Mouse (Mus musculus) Patski (cell line): ENCODE measurements at regions not wholly inside any gene's neighbourhood (a gene's known extent, or its start where the extent isn't known, plus 50 kb on each side); places are given as distances from the start of the nearest gene placed in this dataset.
A peak's percentile ranks its signal among the peaks of the same experiment; 100 is the strongest.

Experiments used
- ATAC-seq: fragments of 100-300 bp; one replicate; pipeline ENCODE4 v1.8.0; 2021
- CTCF ChIA-PET: fragments of 350-600 bp; sonication (Branson Sonifier 250); formaldehyde crosslinking; loops from one replicate; lab custom pipeline; 2022; ENCODE audit warnings: inconsistent platforms; lab: Charles Lee
- POLR2A ChIA-PET: fragments of 350-600 bp; sonication (Branson Sonifier 250); formaldehyde crosslinking; loops from one replicate; lab custom pipeline; 2022; ENCODE audit warnings: antibody characterized with exemption, inconsistent platforms; lab: Charles Lee
- DNase-seq: peaks from one replicate; pipeline ENCODE4 v3.0.0-alpha.2; 2011; ENCODE audit warnings: low read depth, low spot score
- H3K27me3 ChIP-seq: fragments of 371-371 bp; one replicate; pipeline ENCODE4 v1.5.1; 2021
- CTCF ChIP-seq: fragments of 100-300 bp; IDR thresholded peaks from one replicate; pipeline ENCODE4 v1.5.1; 2021
- in situ Hi-C: fragments of 300-500 bp; cut with MboI; formaldehyde crosslinking; loops from 3 replicates; pipeline ENCODE4 v1.11.1; 2018; ENCODE audit warnings: low pct_unique_long_range_greater_than_20kb, mixed read lengths

GRCm38 (mm10) chr5:64504507-64504906 is 298.7 kb upstream of the Klf3 start:
- in situ Hi-C loops = loop anchor here (5.0 to 10.0 kb wide), 2 partner anchors 222 to 460 kb away; partner anchors contain the start of gene Tlr6

GRCm38 (mm10) chr5:64505227-64505834 is 297.9 kb upstream of the Klf3 start:
- TF ChIP-seq CTCF = no peak
- no peak for DNase-seq
- in situ Hi-C loops = loop anchor here (5.0 to 10.0 kb wide), 4 partner anchors 118 to 459 kb away; partner anchors contain the start of gene Tlr6

More at GRCm38 (mm10) chr5:64504507-64504906, 298.7 kb upstream of the Klf3 start:
- DNase-seq = no peak
- no peaks in the 10 kb centered on the region for H3K27me3 ChIP-seq
- POLR2A ChIA-PET = interaction anchor here (0.6 to 2.4 kb wide), 9 partner anchors 8 to 372 kb away, joined by 3 to 14 read pairs (median 5); no protein-coding TSS in a partner anchor
- ATAC-seq = no peak
- CTCF ChIA-PET = interaction anchor here (1.5 to 3.0 kb wide), 8 partner anchors 10 to 370 kb away, joined by 4 to 29 read pairs (median 8); no protein-coding TSS in a partner anchor
- TF ChIP-seq CTCF = no peak

DNA sequence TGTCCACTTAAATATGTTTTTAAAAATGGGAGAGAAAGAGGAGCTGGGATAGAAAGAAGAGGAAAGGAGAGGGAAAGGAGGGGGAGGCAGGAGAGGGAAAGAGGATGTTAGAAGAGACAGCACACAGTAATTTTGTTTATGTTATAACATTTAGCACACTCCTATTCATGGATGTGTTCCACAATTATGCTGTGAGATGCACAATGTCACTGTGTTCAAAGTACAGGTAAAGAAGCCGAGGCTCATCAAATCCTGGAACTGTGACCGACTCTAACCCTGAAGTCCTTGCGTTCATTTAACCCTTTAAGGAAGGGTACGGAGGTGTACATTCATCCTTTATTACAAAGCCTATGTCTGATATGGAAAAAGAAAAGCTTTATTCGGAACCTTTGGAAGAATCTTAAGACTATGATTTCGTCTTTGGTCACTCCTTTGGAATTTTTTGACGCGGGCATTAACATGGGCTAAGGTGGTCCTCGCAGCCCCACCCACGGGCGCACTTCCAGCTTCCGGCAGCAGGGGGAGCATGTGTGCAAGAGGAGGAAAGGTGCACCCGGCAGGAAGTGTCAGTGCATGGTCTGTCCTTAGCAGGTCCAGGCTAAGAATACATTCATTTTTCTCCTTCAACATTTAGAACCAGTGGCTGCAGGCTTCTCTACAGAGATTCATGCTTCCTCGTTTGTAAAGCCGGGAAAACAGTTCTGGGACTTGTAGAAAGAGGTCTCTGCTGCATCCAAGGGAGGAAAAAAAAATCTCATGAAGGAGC is 297.2 kb upstream of the Klf3 start:
- H3K27me3 ChIP-seq = no peaks in the 10 kb centered on the region
- ATAC-seq = no peak
- in situ Hi-C loops = loop anchor here (5.0 to 10.0 kb wide), 4 partner anchors 119 to 459 kb away; partner anchors contain the start of gene Tlr6
- POLR2A ChIA-PET = interaction anchor here (0.5 to 2.4 kb wide), 14 partner anchors 10 to 371 kb away, joined by 3 to 14 read pairs (median 4); no protein-coding TSS in a partner anchor
- TF ChIP-seq CTCF = peak; percentile 99
- no peak for DNase-seq
- CTCF ChIA-PET = interaction anchor here (0.7 to 3.0 kb wide), 20 partner anchors 11 to 369 kb away, joined by 3 to 29 read pairs (median 4); no protein-coding TSS in a partner anchor

More at GRCm38 (mm10) chr5:64505227-64505834, 297.9 kb upstream of the Klf3 start:
- H3K27me3 ChIP-seq = no peaks in the 10 kb centered on the region
- CTCF ChIA-PET = interaction anchor here (0.7 to 3.0 kb wide), 18 partner anchors 10 to 369 kb away, joined by 3 to 29 read pairs (median 4); no protein-coding TSS in a partner anchor
- POLR2A ChIA-PET = interaction anchor here (0.5 to 2.4 kb wide), 15 partner anchors 9 to 372 kb away, joined by 3 to 14 read pairs (median 4); no protein-coding TSS in a partner anchor
- ATAC-seq = peak; percentile 51

DNA sequence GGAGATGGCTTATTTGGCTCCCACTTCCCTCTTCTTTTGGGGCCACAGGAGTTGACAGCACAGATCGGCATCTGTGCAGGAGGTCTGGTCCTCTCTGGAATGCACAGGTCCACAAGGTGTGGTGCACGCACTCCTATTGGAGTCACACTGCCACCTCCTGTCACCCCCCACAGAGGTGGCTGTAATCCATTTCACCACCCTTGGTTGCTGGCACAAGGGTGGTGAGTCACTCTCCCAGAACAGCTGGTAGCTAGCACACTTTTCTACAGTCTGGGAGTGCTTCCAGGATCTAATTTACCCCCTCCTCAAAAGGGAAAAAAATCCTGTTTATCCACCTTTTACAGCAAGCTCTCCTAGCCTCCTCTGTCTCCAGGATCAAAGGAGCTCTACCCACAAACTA is 294.6 kb upstream of the Klf3 start:
- DNase-seq = peak; percentile 95
- no peaks in the 10 kb centered on the region for H3K27me3 ChIP-seq
- POLR2A ChIA-PET = interaction anchor here (0.9 kb wide), 1 partner anchor 301 kb away, joined by 3 read pairs; no protein-coding TSS in a partner anchor
- in situ Hi-C loops = loop anchor here (5.0 to 10.0 kb wide), 4 partner anchors 121 to 456 kb away; partner anchors contain the start of gene Tlr6
- peak; percentile 76 for ATAC-seq
- TF ChIP-seq CTCF = no peak
- CTCF ChIA-PET = interaction anchor here (0.8 to 3.4 kb wide), 5 partner anchors 14 to 304 kb away, joined by 3 to 16 read pairs (median 4); no protein-coding TSS in a partner anchor

GRCm38 (mm10) chr5:64513155-64513945 is 289.8 kb upstream of the Klf3 start:
- no peaks in the 10 kb centered on the region for H3K27me3 ChIP-seq
- POLR2A ChIA-PET = no interaction called here
- in situ Hi-C loops = no loop called here
- no peak for TF ChIP-seq CTCF
- ATAC-seq (no peak), DNase-seq (no peak)
- CTCF ChIA-PET = no interaction called here

DNA sequence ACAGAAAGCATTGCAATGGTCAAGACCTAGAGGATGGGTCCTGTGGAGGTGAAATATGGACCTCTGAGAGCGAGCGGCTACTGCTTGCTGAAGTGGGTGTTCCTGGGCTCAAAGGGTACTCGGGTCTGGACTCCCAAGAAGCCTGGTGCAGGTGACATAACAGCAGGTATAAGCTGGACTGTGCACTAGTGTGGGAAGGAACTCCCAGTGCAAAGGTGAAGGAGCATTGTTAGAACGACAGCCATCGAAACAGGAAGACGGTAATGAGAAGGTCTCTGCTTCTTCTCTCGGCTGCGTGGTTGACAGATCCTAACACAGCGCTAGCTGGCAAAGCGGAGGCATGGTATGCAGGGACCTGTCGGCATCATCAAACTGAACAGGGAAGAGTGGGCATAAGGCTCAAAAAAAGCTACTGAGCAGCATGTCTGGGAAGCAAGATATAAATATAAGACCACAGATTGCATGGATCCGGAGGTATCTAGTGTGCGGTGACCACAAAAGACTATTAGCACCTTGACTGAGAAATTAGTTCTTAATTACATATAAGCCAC is 287.0 kb upstream of the Klf3 start:
- ATAC-seq = no peak
- no peak for TF ChIP-seq CTCF
- ChIA-PET POLR2A (interaction anchor here (1.3 to 1.9 kb wide), 2 partner anchors 11 to 297 kb away, joined by 4 read pairs; no protein-coding TSS in a partner anchor), CTCF (interaction anchor here (1.3 to 1.5 kb wide), 2 partner anchors 14 to 37 kb away, joined by 3 read pairs; no protein-coding TSS in a partner anchor)
- no peaks in the 10 kb centered on the region for H3K27me3 ChIP-seq
- DNase-seq = no peak
- in situ Hi-C loops = no loop called here

- no peak for ATAC-seq
- CTCF ChIA-PET = interaction anchor here (1.3 to 1.5 kb wide), 2 partner anchors 13 to 38 kb away, joined by 3 read pairs; no protein-coding TSS in a partner anchor
- POLR2A ChIA-PET = interaction anchor here (0.5 to 1.3 kb wide), 2 partner anchors 61 to 296 kb away, joined by 4 read pairs; no protein-coding TSS in a partner anchor
- in situ Hi-C loops = no loop called here
- DNase-seq = no peak
- no peak for TF ChIP-seq CTCF
- H3K27me3 ChIP-seq = no peaks in the 10 kb centered on the region
These were observed 285.9 kb upstream of the Klf3 start for GRCm38 (mm10) chr5:64517241-64517640.

DNA sequence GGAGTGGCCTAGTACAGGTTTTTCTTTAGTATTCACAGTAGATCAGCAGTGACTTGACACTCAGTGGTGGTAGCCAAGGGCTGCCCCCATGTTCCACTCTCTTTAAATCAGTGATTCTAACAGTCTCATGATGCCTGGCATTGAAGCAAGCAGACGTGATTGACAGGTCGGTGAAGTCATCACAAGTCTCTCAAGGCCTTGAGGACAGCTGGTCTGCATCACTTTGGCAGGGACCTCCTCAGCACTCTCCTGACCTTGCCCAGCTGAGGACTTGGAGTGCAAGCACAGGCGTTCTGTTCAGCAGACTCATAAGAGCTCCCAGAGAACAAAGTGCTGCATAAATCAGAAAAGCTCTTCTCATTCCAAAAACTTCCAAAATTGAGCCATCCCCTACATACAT is 285.4 kb upstream of the Klf3 start:
- POLR2A ChIA-PET = interaction anchor here (0.5 to 1.3 kb wide), 4 partner anchors 13 to 296 kb away, joined by 3 to 4 read pairs (median 4); no protein-coding TSS in a partner anchor
- no peaks in the 10 kb centered on the region for H3K27me3 ChIP-seq
- CTCF ChIA-PET = interaction anchor here (1.5 kb wide), 1 partner anchor 39 kb away, joined by 3 read pairs; no protein-coding TSS in a partner anchor
- TF ChIP-seq CTCF = no peak
- DNase-seq (no peak), ATAC-seq (no peak)
- in situ Hi-C loops = no loop called here

GRCm38 (mm10) chr5:64519036-64519435 is 284.2 kb upstream of the Klf3 start:
- TF ChIP-seq CTCF = no peak
- no peaks in the 10 kb centered on the region for H3K27me3 ChIP-seq
- ChIA-PET CTCF (no interaction called here), POLR2A (interaction anchor here (0.7 kb wide), 1 partner anchor 123 kb away, joined by 3 read pairs; no protein-coding TSS in a partner anchor)
- in situ Hi-C loops = no loop called here
- no peak for ATAC-seq
- DNase-seq = no peak
